Mouse (Mus musculus): ENCODE data around the gene Tctn3. TPM values are rescaled to one million over a fixed set of nuclear protein-coding genes. Genes with fewer than 3 reads are reported as not detected.

The Tctn3 gene
- total RNA-seq (2023) = 10 to 100 TPM; 16.1 to 19.5 TPM

DNA sequence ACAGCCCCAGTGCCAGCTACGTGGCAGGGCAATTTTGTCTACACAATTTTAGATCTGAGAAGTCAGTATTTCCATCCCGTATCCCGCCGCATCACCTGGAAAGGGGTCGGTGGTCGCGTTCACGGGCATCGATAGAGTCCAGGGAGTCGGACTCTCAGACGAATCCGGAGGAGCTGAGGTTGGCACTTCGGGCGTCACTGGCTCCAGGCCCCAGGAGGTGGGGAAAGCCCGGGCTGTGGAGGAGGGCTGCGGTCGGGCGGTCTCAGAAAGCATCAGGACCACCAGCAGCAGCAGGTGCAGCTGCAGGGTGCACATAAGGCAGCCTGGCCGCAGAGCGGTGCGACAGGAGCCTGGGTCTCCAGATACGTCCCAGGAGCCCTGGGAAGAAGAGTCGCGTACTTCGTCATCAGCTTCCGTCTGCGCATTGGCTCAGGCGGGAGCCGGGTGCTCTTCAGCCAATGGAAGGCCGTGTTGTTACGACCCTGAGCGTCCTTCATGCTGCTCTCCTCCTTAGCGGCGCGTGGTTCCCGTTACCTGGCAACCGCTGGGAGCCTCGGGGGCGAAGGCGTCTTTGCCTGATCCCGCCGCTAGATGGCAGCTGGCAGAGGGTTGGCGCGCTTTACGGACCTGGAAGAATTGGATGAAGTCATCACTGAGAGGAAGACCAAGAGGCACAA, at the start of gene Tctn3, which contains the start of gene Entpd1:
Gene Tctn3 (minus strand): TSS at position 404 of the 677 bp plus-strand sequence.
Gene Entpd1 (plus strand): TSS at position 537 of the 677 bp plus-strand sequence.

GRCm38 (mm10) chr19:40588293-40588654, 23.8 kb downstream of the Tctn3 start, which contains the start of gene Aldh18a1:
Aldh18a1 (minus strand) TSS chr19:40588463.

Other genes starting within 250 kb of the Tctn3 start
- 1 to 10 TPM; 3.6 to 5.6 TPM for gene Sorbs1, start 98.5 kb downstream of the Tctn3 start, total RNA-seq (2023)
- 10 to 100 TPM; 16.1 to 19.1 TPM for gene Aldh18a1, start 23.8 kb downstream of the Tctn3 start, total RNA-seq (2023)
- gene Entpd1, start 133 bp upstream of the Tctn3 start, total RNA-seq (2023) = 100 to 1,000 TPM; 119 to 120 TPM
- not detected for gene Cc2d2b, start 136.5 kb upstream of the Tctn3 start, total RNA-seq (2023)
- gene Ccnj, start 219.0 kb upstream of the Tctn3 start, total RNA-seq (2023) = 1 to 10 TPM; 5.2 to 6.2 TPM